Mouse (Mus musculus): ENCODE results near the gene Mboat7. TPM values are rescaled to one million over a fixed set of nuclear protein-coding genes. Genes with fewer than 3 reads are reported as not detected.
"Not testable (repeated sequence)": the region's sequence is repeated elsewhere in the genome, so short reads cannot be mapped to it uniquely, and the experiment has no call there.

Mboat7 gene
- polyA plus RNA-seq, 1 experiment from 2014 or later, result 55.2 TPM

DNA sequence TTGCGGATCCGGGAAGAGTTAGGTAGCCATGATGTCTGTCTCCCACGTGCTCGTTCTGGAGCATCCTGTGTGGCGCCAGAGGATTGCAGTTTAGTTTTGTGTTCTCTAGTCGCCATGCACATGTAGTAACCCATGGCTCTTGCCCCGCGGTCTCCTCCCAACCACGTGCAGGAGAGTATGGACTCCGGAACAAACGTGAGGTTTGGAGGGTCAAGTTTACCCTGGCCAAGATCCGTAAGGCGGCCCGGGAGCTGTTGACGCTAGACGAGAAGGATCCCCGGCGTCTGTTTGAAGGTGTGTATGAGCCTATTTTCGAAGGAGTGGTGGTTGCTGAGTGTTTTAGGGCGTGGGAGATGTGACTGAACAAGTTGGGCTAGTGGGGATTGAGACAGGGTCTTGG lies 11.2 kb upstream of the Mboat7 start:
- DNase-seq (ENCODE audit: low spot score), result no peak
- peaks cover 23% of the 10 kb centered on the region for H3K36me3 ChIP-seq (ENCODE audit: insufficient read depth, low read length)
- no peak for TF ChIP-seq CTCF (IDR thresholded peaks at IDR 0.05; ENCODE audit: low read depth)

DNA sequence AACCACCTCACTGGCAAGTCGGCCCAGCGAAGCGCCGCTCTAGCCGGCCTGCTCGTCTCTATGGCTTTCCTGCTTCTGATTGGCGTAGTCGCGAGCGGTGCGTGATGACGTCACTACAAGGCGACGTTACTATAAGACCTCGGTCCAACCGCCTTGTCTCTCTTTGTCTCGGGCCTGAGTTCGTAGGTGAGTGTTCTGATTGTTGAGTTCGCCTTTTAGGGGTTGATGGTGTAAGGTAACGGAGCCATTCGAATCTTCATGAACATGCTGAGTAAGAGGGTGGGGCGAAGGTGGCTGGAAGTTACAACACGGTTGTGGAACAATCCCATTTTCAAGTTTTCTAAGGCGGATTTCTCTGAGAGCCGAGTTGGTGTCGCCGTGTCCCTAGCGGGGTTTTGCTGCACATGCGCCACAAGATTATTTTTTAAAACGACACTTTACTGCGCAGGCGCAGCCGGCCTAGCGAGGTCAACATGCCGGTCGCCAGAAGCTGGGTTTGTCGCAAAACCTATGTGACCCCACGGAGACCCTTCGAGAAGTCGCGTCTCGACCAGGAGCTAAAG lies 10.6 kb upstream of the Mboat7 start, which contains the start of gene Rps9:
Rps9 (plus strand) TSS at position 115 of the 563 bp plus-strand sequence.
- peaks cover 11% of the 10 kb centered on the region; the same call in 1 of the 2 replicates for H3K4me1 ChIP-seq (replicated peaks; ENCODE audit: insufficient read depth, low read length)
- H3K27ac ChIP-seq, result peak within 1 kb of the TSS; percentile 94
- TF ChIP-seq CTCF (IDR thresholded peaks at IDR 0.05; ENCODE audit: low read depth), result 0 out of 2 replicates have a peak, but pooled peaks have one; percentile 15
- 3% methylated on average over 42 of the region's 42 CpGs for WGBS
- H3K9ac ChIP-seq (ENCODE audit: low read depth, low read length), result peak within 1 kb of the TSS; percentile 76
- peak; percentile 98 for DNase-seq (ENCODE audit: low spot score)
- H3K9me3 ChIP-seq (replicated peaks; ENCODE audit: low read length), result no peaks in the 10 kb centered on the region
- H3K36me3 ChIP-seq (ENCODE audit: insufficient read depth, low read length), result peaks cover 28% of the 10 kb centered on the region
- H3K4me3 ChIP-seq (replicated peaks; ENCODE audit: low read depth, low read length), result peak within 1 kb of the TSS; percentile 68
- ATAC-seq (replicated peaks; ENCODE audit: low FRiP score, low read depth), result peak; percentile 94
- no peaks in the 10 kb centered on the region for H3K27me3 ChIP-seq (ENCODE audit: insufficient read depth, low read length)
- H3K4me2 ChIP-seq (ENCODE audit: low read length), result peak within 1 kb of the TSS; percentile 59

More for the DNA sequence above, 11.2 kb upstream of the Mboat7 start:
- H3K9me3 ChIP-seq (replicated peaks; ENCODE audit: low read length), result no peaks in the 10 kb centered on the region
- peak overlapping the region; percentile 76 for H3K9ac ChIP-seq (ENCODE audit: low read depth, low read length)
- peaks cover 11% of the 10 kb centered on the region; the same call in 1 of the 2 replicates for H3K4me1 ChIP-seq (replicated peaks; ENCODE audit: insufficient read depth, low read length)
- peak overlapping the region; percentile 94 for H3K27ac ChIP-seq
- under 1% methylated on average over 20 of the region's 20 CpGs for WGBS
- H3K4me2 ChIP-seq (ENCODE audit: low read length), result peak overlapping the region; percentile 59
- H3K27me3 ChIP-seq (ENCODE audit: insufficient read depth, low read length), result no peaks in the 10 kb centered on the region
- peak; percentile 47 for ATAC-seq (replicated peaks; ENCODE audit: low FRiP score, low read depth)
- peak overlapping the region; percentile 68 for H3K4me3 ChIP-seq (replicated peaks; ENCODE audit: low read depth, low read length)

GRCm38 (mm10) chr7:3703148-3703878 lies 10.0 kb upstream of the Mboat7 start:
- no peak for TF ChIP-seq CTCF (IDR thresholded peaks at IDR 0.05; ENCODE audit: low read depth)
- Histone ChIP-seq H3K27ac (peak overlapping the region; percentile 94), H3K9ac (ENCODE audit: low read depth, low read length) (peak overlapping the region; percentile 53; the same call in 1 of the 2 replicates), H3K27me3 (ENCODE audit: insufficient read depth, low read length) (no peaks in the 10 kb centered on the region), H3K4me3 (replicated peaks; ENCODE audit: low read depth, low read length) (peak overlapping the region; percentile 68), H3K36me3 (ENCODE audit: insufficient read depth, low read length) (peaks cover 34% of the 10 kb centered on the region), H3K4me1 (replicated peaks; ENCODE audit: insufficient read depth, low read length) (peaks cover 11% of the 10 kb centered on the region; the same call in 1 of the 2 replicates), H3K4me2 (ENCODE audit: low read length) (peak overlapping the region; percentile 56), H3K9me3 (replicated peaks; ENCODE audit: low read length) (no peaks in the 10 kb centered on the region)
- ATAC-seq (replicated peaks; ENCODE audit: low FRiP score, low read depth) (peak; percentile 23), DNase-seq (ENCODE audit: low spot score) (no peak)
- 24% methylated on average over 6 of the region's 6 CpGs for WGBS

DNA sequence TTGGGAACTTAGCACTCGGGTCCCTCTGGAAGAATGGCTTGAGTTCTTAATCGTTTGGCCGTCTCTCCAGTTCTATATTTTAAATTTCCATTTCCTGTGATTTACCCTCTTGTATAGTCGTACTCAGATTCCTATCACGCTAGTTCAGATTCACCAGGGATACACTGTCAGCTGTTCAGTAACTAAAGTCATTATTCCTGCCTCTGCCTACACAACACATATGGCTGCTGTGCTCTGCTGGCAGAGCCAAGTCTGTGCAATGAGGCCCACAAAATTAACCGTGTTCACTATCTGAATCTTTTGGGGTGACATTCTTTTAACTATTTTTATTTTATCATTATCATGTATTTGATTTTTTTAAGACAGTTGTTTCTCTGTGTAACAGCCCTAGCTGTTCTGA lies 5.1 kb upstream of the Mboat7 start:
- Histone ChIP-seq H3K9me3 (replicated peaks; ENCODE audit: low read length) (no peaks in the 10 kb centered on the region), H3K27ac (no peak overlapping the region), H3K27me3 (ENCODE audit: insufficient read depth, low read length) (no peaks in the 10 kb centered on the region), H3K36me3 (ENCODE audit: insufficient read depth, low read length) (peaks cover 30% of the 10 kb centered on the region), H3K4me1 (replicated peaks; ENCODE audit: insufficient read depth, low read length) (peaks cover 8% of the 10 kb centered on the region; the same call in 1 of the 2 replicates), H3K4me3 (replicated peaks; ENCODE audit: low read depth, low read length) (no peak overlapping the region), H3K4me2 (ENCODE audit: low read length) (no peak overlapping the region), H3K9ac (ENCODE audit: low read depth, low read length) (no peak overlapping the region)
- TF ChIP-seq CTCF (IDR thresholded peaks at IDR 0.05; ENCODE audit: low read depth), result no peak
- DNase-seq (ENCODE audit: low spot score) (no peak), ATAC-seq (replicated peaks; ENCODE audit: low FRiP score, low read depth) (no peak)
- WGBS, result 93% methylated on average over 6 of the region's 6 CpGs

- WGBS, result 2% methylated on average over 9 of the region's 9 CpGs
Measured at GRCm38 (mm10) chr7:3694949-3695305, 1.6 kb upstream of the Mboat7 start.

DNA sequence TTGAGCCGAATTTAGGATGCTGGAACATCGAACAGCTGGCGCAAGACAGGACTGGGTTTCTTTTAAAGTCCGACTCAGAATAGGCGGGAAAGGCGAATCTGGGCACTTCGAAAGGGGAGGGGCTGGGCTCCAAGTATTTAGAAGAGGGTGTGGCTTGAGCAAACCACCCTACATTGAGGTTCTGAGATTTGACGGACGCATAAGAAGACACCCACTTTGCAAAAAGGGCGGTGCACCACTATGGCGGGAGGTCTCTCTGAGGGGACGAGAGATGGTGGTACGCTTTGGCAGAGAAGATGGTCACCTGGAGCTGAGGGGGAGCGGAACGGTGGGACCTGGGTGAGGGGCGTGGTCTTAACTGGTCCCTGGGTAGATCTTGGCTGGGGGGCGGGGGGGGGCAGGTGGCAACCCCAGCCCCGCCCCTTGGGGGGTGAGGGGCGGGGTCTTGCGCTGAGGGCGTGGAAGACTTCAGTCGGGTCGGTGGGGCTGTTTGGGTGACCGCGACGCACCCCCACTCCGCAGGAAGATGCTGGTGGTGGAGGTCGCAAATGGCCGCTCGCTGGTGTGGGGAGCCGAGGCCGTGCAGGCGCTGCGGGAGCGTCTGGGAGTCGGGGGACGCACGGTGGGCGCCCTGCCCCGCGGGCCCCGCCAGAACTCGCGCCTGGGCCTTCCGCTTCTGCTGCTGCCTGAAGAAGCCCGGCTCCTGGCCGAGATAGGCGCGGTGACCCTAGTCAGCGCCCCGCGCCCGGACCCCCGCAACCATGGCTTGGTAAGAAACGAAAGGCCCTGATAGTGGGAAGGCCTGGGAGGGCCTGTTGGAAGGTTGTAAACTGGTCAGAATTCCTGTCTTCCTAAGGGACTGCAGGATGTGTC lies 989 bp upstream of the Mboat7 start:
- peak; percentile 98 for DNase-seq (ENCODE audit: low spot score)
- H3K4me1 ChIP-seq (replicated peaks; ENCODE audit: insufficient read depth, low read length), result peaks cover 17% of the 10 kb centered on the region
- ATAC-seq (replicated peaks; ENCODE audit: low FRiP score, low read depth), result peak; percentile 51
- peaks cover 20% of the 10 kb centered on the region for H3K36me3 ChIP-seq (ENCODE audit: insufficient read depth, low read length)
- no peak for TF ChIP-seq CTCF (IDR thresholded peaks at IDR 0.05; ENCODE audit: low read depth)
- H3K9ac ChIP-seq (ENCODE audit: low read depth, low read length), result peak overlapping the region; percentile 89
- under 1% methylated on average over 52 of the region's 55 CpGs for WGBS
- H3K4me3 ChIP-seq (replicated peaks; ENCODE audit: low read depth, low read length), result peak overlapping the region; percentile 81
- H3K4me2 ChIP-seq (ENCODE audit: low read length), result peak overlapping the region; percentile 94
- H3K27ac ChIP-seq, result peak overlapping the region; percentile 95
- H3K27me3 ChIP-seq (ENCODE audit: insufficient read depth, low read length), result no peaks in the 10 kb centered on the region
- H3K9me3 ChIP-seq (replicated peaks; ENCODE audit: low read length), result no peaks in the 10 kb centered on the region

More at GRCm38 (mm10) chr7:3694949-3695305, 1.6 kb upstream of the Mboat7 start:
- Histone ChIP-seq H3K4me3 (replicated peaks; ENCODE audit: low read depth, low read length) (peak overlapping the region; percentile 81), H3K4me1 (replicated peaks; ENCODE audit: insufficient read depth, low read length) (peaks cover 17% of the 10 kb centered on the region), H3K27ac (peak overlapping the region; percentile 95), H3K4me2 (ENCODE audit: low read length) (peak overlapping the region; percentile 94), H3K9ac (ENCODE audit: low read depth, low read length) (peak overlapping the region; percentile 89), H3K36me3 (ENCODE audit: insufficient read depth, low read length) (peaks cover 23% of the 10 kb centered on the region)
- not testable (repeated sequence) for ATAC-seq (replicated peaks; ENCODE audit: low FRiP score, low read depth); DNase-seq (ENCODE audit: low spot score); H3K27me3 ChIP-seq (ENCODE audit: insufficient read depth, low read length); H3K9me3 ChIP-seq (replicated peaks; ENCODE audit: low read length)

Data from kidney, postnatal 0 days (tissue).